Mouse (Mus musculus) CH12.LX (cell line): Measurements from ENCODE around the gene Ugt1a2. TPM values are rescaled to one million over a fixed set of nuclear protein-coding genes. Genes with fewer than 3 reads are reported as not detected.

ENCODE experiments used
- DNase-seq: peaks from one replicate; pipeline ENCODE4 v3.0.0-alpha.2; 2013; ENCODE audit errors: extremely low read depth
- H3K27ac ChIP-seq: 2 replicates; pipeline ENCODE4 v1.5.1; 2012; ENCODE audit warnings: low read depth, mild to moderate bottlenecking, control low read depth, moderate library complexity; ENCODE audit not compliant: insufficient read depth
- H3K27me3 ChIP-seq: replicated peaks from 2 replicates; pipeline ENCODE3; 2012; ENCODE audit warnings: inconsistent platforms
- H3K36me3 ChIP-seq, 2 experiments: replicated peaks in 1 of 2; 2 replicates each; pipeline versions ENCODE3 to v1.6.1; 2012; ENCODE audit warnings: inconsistent platforms in 1 of 2, low read length in 1 of 2, mild to moderate bottlenecking in 1 of 2, mixed read lengths in 1 of 2, moderate library complexity in 1 of 2; ENCODE audit not compliant: control insufficient read depth in 1 of 2, insufficient read depth in 1 of 2
- H3K4me1 ChIP-seq, 2 experiments: 2 replicates each; pipeline ENCODE4 v1.6.1; 2012; ENCODE audit warnings: inconsistent platforms in 1 of 2, moderate library complexity in 1 of 2; ENCODE audit not compliant: insufficient read depth in 2 of 2, control insufficient read depth in 1 of 2
- H3K4me2 ChIP-seq: 2 replicates; pipeline ENCODE4 v1.6.1; 2012; ENCODE audit warnings: low read depth, mild to moderate bottlenecking, control low read depth; ENCODE audit not compliant: poor library complexity, insufficient read depth, severe bottlenecking
- H3K4me3 ChIP-seq, 3 experiments: fragments of 150-350 bp in 1 of 3; sonication (generic) in 1 of 3; replicated peaks in 1 of 3; 2 replicates each; pipeline versions ENCODE3 to v1.5.1; 2011 to 2012; ENCODE audit warnings: low read depth in 2 of 3, low read length in 2 of 3, mild to moderate bottlenecking in 2 of 3, moderate library complexity in 2 of 3, control low read depth in 1 of 3, improper control_type of control experiment in 1 of 3, inconsistent platforms in 1 of 3, mixed read lengths in 1 of 3; ENCODE audit not compliant: poor library complexity in 1 of 3
- H3K79me2 ChIP-seq: replicated peaks from 2 replicates; pipeline ENCODE4 v1.6.1; 2012; ENCODE audit warnings: mild to moderate bottlenecking, moderate library complexity; ENCODE audit not compliant: control insufficient read depth, poor library complexity, insufficient read depth, severe bottlenecking; ENCODE audit errors: extremely low read depth
- H3K9ac ChIP-seq: 2 replicates; pipeline ENCODE4 v1.6.1; 2012; ENCODE audit warnings: low read depth, mild to moderate bottlenecking, control low read depth, moderate library complexity; ENCODE audit not compliant: insufficient read depth
- H3K9me3 ChIP-seq: replicated peaks from 2 replicates; pipeline ENCODE3; 2012; ENCODE audit warnings: low read length, inconsistent platforms, mixed read lengths
- BHLHE40 ChIP-seq: IDR thresholded peaks from 2 replicates; pipeline ENCODE4 v1.6.1; 2011; ENCODE audit warnings: mild to moderate bottlenecking, low read depth, low read length, improper control_type of control experiment
- CHD1 ChIP-seq: IDR thresholded peaks from 2 replicates; pipeline ENCODE4 v1.6.1; 2012; ENCODE audit warnings: low read depth, low read length, improper control_type of control experiment, inconsistent platforms
- CHD2 ChIP-seq: IDR thresholded peaks from 2 replicates; pipeline ENCODE4 v1.6.1; 2011; ENCODE audit warnings: low read length, improper control_type of control experiment
- CTCF ChIP-seq, 2 experiments: IDR thresholded peaks in 1 of 2; conservative IDR thresholded peaks in 1 of 2; 2 replicates each; pipeline ENCODE4 v1.5.1; 2011 to 2012; ENCODE audit warnings: low read depth in 2 of 2, low read length in 2 of 2, improper control_type of control experiment in 1 of 2, inconsistent platforms in 1 of 2, mild to moderate bottlenecking in 1 of 2, moderate library complexity in 1 of 2
- E2F4 ChIP-seq: IDR thresholded peaks from 2 replicates; pipeline ENCODE4 v1.6.1; 2011; ENCODE audit warnings: low read depth, low read length, improper control_type of control experiment; ENCODE audit not compliant: insufficient replicate concordance
- ELF1 ChIP-seq: IDR thresholded peaks from 2 replicates; pipeline ENCODE4 v1.6.1; 2014; ENCODE audit warnings: low read depth, mild to moderate bottlenecking, inconsistent platforms, low read length, improper control_type of control experiment
- HCFC1 ChIP-seq: IDR thresholded peaks from 2 replicates; pipeline ENCODE4 v1.6.1; 2012; ENCODE audit warnings: low read depth, mild to moderate bottlenecking, inconsistent platforms, low read length, improper control_type of control experiment
- JUN ChIP-seq: IDR thresholded peaks from 2 replicates; pipeline ENCODE4 v1.6.1; 2011; ENCODE audit warnings: low read depth, mild to moderate bottlenecking, low read length, improper control_type of control experiment, moderate library complexity; ENCODE audit not compliant: insufficient read depth
- JUND ChIP-seq: conservative IDR thresholded peaks from 2 replicates; pipeline ENCODE4 v1.6.1; 2011; ENCODE audit warnings: low read depth, low read length, improper control_type of control experiment
- MAX ChIP-seq: IDR thresholded peaks from 2 replicates; pipeline ENCODE4 v1.6.1; 2011; ENCODE audit warnings: low read length, improper control_type of control experiment
- MYC ChIP-seq: IDR thresholded peaks from 2 replicates; pipeline ENCODE4 v1.6.1; 2011; ENCODE audit warnings: low read depth, mild to moderate bottlenecking, improper control_type of control experiment, low read length
- PAX5 ChIP-seq: IDR thresholded peaks from 2 replicates; pipeline ENCODE4 v1.6.1; 2012; ENCODE audit warnings: low read length, inconsistent platforms, mixed read lengths
- RAD21 ChIP-seq: IDR thresholded peaks from 2 replicates; pipeline ENCODE4 v1.6.1; 2011; ENCODE audit warnings: low read depth, mild to moderate bottlenecking, low read length, improper control_type of control experiment, moderate library complexity
- RCOR1 ChIP-seq: conservative IDR thresholded peaks from 2 replicates; pipeline ENCODE4 v1.6.1; 2012; ENCODE audit warnings: low read depth, mild to moderate bottlenecking, inconsistent platforms, low read length, improper control_type of control experiment
- SIN3A ChIP-seq: IDR thresholded peaks from 2 replicates; pipeline ENCODE4 v1.6.1; 2012; ENCODE audit warnings: low read length, improper control_type of control experiment, inconsistent platforms
- SMC3 ChIP-seq: IDR thresholded peaks from 2 replicates; pipeline ENCODE4 v1.6.1; 2011; ENCODE audit warnings: low read depth, low read length, improper control_type of control experiment
- TBP ChIP-seq: conservative IDR thresholded peaks from 2 replicates; pipeline ENCODE4 v1.6.1; 2011; ENCODE audit warnings: low read depth, low read length, improper control_type of control experiment
- USF1 ChIP-seq: IDR thresholded peaks from 2 replicates; pipeline ENCODE4 v1.6.1; 2014; ENCODE audit warnings: low read depth, mild to moderate bottlenecking, inconsistent platforms, low read length, improper control_type of control experiment
- ZC3H11A ChIP-seq: IDR thresholded peaks from 2 replicates; pipeline ENCODE4 v1.6.1; 2012; ENCODE audit warnings: low read depth, mild to moderate bottlenecking, inconsistent platforms, low read length, improper control_type of control experiment
- ZKSCAN1 ChIP-seq: IDR thresholded peaks from 2 replicates; pipeline ENCODE4 v1.6.1; 2012; ENCODE audit warnings: low read depth, inconsistent platforms, low read length, improper control_type of control experiment, borderline replicate concordance
- ZMIZ1 ChIP-seq: IDR thresholded peaks from 2 replicates; pipeline ENCODE4 v1.6.1; 2012; ENCODE audit warnings: low read depth, mild to moderate bottlenecking, inconsistent platforms, low read length, improper control_type of control experiment
- dilution Hi-C: fragments of 300-500 bp; cut with MboI; formaldehyde crosslinking; loops from 2 replicates; pipeline ENCODE4 v1.14.3; 2020; ENCODE audit warnings: low sequenced_read_pairs; ENCODE audit not compliant: extremely low pct_unique_long_range_greater_than_20kb, extremely low pct_ligation_motif_present
- in situ Hi-C: fragments of 300-500 bp; cut with MboI; formaldehyde crosslinking; loops from 3 replicates; pipeline ENCODE4 v1.14.3; 2019; ENCODE audit warnings: low sequenced_read_pairs, low pct_ligation_motif_present, low pct_unique_long_range_greater_than_20kb, mixed read lengths
- polyA plus RNA-seq: library from polyadenylated mRNA; unstranded; fragments of >175 nt; gene quantifications from 2 replicates; pipeline ENCODE4 v1.2.1, GENCODE M21; 2012; ENCODE audit warnings: low read depth; ENCODE audit not compliant: insufficient read length
- total RNA-seq, 2 experiments: library from RNA; depleted of rRNA; stranded (reverse); fragments of 300-350 nt in 1 of 2; fragments of >200 nt in 1 of 2; gene quantifications; 2 replicates each; pipeline ENCODE4 v1.2.3; 2012 to 2014

Ugt1a2 gene
- total and polyA plus RNA-seq, 3 experiments = not detected

DNA sequence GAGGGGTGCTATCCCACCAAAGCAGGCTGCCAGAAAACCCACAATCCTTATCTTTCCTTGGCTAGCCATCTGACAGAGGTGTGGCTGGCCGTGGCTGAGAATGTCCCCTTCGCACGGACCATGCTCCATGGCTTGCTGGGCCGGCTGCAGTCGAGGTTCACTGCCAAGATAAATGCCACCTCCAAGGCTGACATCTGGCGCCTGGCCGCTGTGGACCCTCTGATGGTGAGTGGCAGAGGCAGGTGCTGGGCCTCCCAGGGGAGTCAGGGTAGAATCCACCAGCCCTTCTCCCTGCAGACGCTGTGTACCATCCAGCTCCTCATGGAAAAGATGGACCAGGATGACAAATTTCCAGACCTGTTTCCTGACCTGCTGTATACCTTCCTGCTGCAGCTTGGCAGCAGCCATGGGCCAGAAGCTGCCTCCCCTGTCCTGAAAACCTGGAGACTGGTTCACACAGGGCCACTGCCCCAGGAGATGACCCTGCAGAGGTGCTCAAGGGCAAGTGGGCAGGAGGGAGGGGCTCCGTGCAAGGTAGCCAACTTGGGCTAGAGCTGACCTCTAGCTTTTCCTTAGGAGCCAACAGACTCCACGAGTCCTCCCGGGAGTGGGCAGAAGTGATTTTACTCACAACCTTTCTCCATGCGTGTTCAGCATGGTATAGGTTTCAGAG is 54.5 kb downstream of the Ugt1a2 start:
- Histone ChIP-seq H3K27ac (no peak overlapping the region), H3K4me2 (no peak overlapping the region), H3K4me3 (no peak overlapping the region), H3K27me3 (peaks cover 10% of the 10 kb centered on the region), H3K79me2 (no peaks in the 10 kb centered on the region), H3K9me3 (peaks cover 67% of the 10 kb centered on the region), H3K36me3 (peaks cover 0 to 6% of the 10 kb centered on the region in 2 experiments), H3K4me1 (peaks cover 0 to 10% of the 10 kb centered on the region in 2 experiments; a peak in 2 of 4 replicates), H3K9ac (no peak overlapping the region)
- no peak for DNase-seq
- TF ChIP-seq RCOR1 (no peak), SMC3 (no peak), ELF1 (no peak), HCFC1 (no peak), PAX5 (no peak), TBP (no peak), BHLHE40 (no peak), MYC (no peak), CTCF (conservative IDR thresholded peaks at IDR 0.05 in 1 of 2, IDR thresholded peaks at IDR 0.05 in 1 of 2; ENCODE audit: low read depth in 2 of 2, low read length in 2 of 2) (no peak), SIN3A (no peak), RAD21 (no peak), E2F4 (no peak)
- in situ Hi-C loops (no loop called here), dilution Hi-C loops (no loop called here)

DNA sequence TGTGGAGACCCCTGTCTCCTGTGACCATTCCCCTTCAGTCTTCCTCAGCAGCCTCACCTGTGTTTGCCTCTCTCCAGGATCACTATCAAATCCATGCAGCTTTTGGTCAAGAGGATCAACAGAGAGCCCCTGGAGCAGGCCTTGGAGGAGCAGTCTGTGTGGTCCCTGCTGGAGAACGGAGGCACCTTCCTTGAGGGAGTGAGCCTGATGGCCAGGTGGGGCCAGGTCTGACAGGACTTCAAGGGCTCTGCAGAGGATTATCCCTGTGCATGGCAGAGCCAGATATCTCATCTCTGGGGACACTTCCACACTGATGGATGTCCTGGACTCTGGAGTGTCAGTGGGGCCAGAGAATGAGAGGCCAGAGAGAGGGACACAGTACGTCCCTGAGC is 55.1 kb downstream of the Ugt1a2 start:
- in situ Hi-C loops = no loop called here
- TF ChIP-seq PAX5 = no peak
- no peak for TF ChIP-seq ELF1
- no peak for TF ChIP-seq JUND
- no peak for TF ChIP-seq ZKSCAN1
- no peak for TF ChIP-seq CHD1
- TF ChIP-seq CHD2 = no peak
- no peak for TF ChIP-seq USF1
- no peak for TF ChIP-seq ZC3H11A
- TF ChIP-seq MAX = no peak
- no peak for TF ChIP-seq JUN
- TF ChIP-seq ZMIZ1 = no peak
- no peak for TF ChIP-seq CTCF (conservative IDR thresholded peaks at IDR 0.05 in 1 of 2, IDR thresholded peaks at IDR 0.05 in 1 of 2; ENCODE audit: low read depth in 2 of 2, low read length in 2 of 2)
- TF ChIP-seq RCOR1 = no peak
- no peak for TF ChIP-seq HCFC1
- TF ChIP-seq MYC = no peak
- TF ChIP-seq TBP = no peak
- Histone ChIP-seq H3K4me1 (peaks cover 2 to 15% of the 10 kb centered on the region in 2 experiments; a peak in 3 of 4 replicates), H3K27me3 (peaks cover 8% of the 10 kb centered on the region), H3K27ac (no peak overlapping the region), H3K4me3 (no peak overlapping the region), H3K36me3 (peaks cover 3 to 9% of the 10 kb centered on the region in 2 experiments), H3K9ac (no peak overlapping the region), H3K4me2 (no peak overlapping the region), H3K79me2 (no peaks in the 10 kb centered on the region), H3K9me3 (peaks cover 65% of the 10 kb centered on the region)
- dilution Hi-C loops = no loop called here
- no peak for DNase-seq
